Mouse (Mus musculus) skeletal muscle tissue, postnatal 0 days (tissue): Measurements from ENCODE around the gene Lrrc56. TPM values are rescaled to one million over a fixed set of nuclear protein-coding genes. Genes with fewer than 3 reads are reported as not detected.
A peak's percentile ranks its signal among the peaks of the same experiment; 100 is the strongest.

Experiments used
- microRNA counts: library from miRNA; unstranded; fragments of <30 nt; microRNA quantifications from one replicate; lab custom pipeline; 2015
- microRNA-seq, 2 experiments: library from miRNA; unstranded; fragments of <30 nt; microRNA quantifications; one replicate each; pipeline ENCODE4; 2016
- polyA plus RNA-seq: library from polyadenylated mRNA; unstranded; fragments of >200 nt; fragmentation: Nextera tagmentation; extraction: Ambion mirVana; gene quantifications from 2 replicates; pipeline ENCODE4 v1.2.1, GENCODE M21; 2015

Lrrc56 gene
- polyA plus RNA-seq, result 2.4 and 3.6 TPM in 2 replicates

GRCm38 (mm10) chr7:141193948-141194347 lies at the start of gene Lrrc56, which contains the start of gene Hras:
Gene Lrrc56 (plus strand): TSS chr7:141194157.
Gene Hras (minus strand): TSS chr7:141194005.

GRCm38 (mm10) chr7:141172116-141173006 lies 21.6 kb upstream of the Lrrc56 start, which contains the start of gene Rnh1:
Gene Rnh1 (minus strand): TSS chr7:141172857.

GRCm38 (mm10) chr7:141213605-141214235 lies 19.8 kb downstream of the Lrrc56 start, which contains the start of gene Lmntd2:
Gene Lmntd2 (minus strand): TSS chr7:141214080.

GRCm38 (mm10) chr7:141215101-141215879 lies 21.3 kb downstream of the Lrrc56 start, which contains the start of gene Rassf7:
Gene Rassf7 (plus strand): TSS chr7:141215860.

GRCm38 (mm10) chr7:141228279-141229067 lies 34.5 kb downstream of the Lrrc56 start, which contains the start of gene Phrf1:
Gene Phrf1 (plus strand): TSS chr7:141228784.

MicroRNA genes within 50 kb of the gene (microRNA counts, 519-probe panel; counts per million panel counts)
- 3,881 counts per million, percentile 79 among the panel's probes with 10 or more counts for microRNA mmu-miR-210 (lab: Ali Mortazavi, UCI)

Small RNAs within 50 kb of the gene (microRNA-seq; reads per million reads assigned to microRNA genes)
- 417 to 551 reads per million in 2 experiments for gene Mir210

Other genes with a start within 250 kb of the Lrrc56 start
- 1.2 and 2.4 TPM in 2 replicates for gene Ifitm5, start 243.9 kb upstream of the Lrrc56 start, polyA plus RNA-seq
- not detected in 2 replicates for gene Gm45717, start 238.2 kb upstream of the Lrrc56 start, polyA plus RNA-seq
- 680 and 694 TPM in 2 replicates for gene Ifitm2, start 238.2 kb upstream of the Lrrc56 start, polyA plus RNA-seq
- gene Ifitm1, start 226.9 kb upstream of the Lrrc56 start, polyA plus RNA-seq, result 12.1 and 16.9 TPM in 2 replicates
- 250 and 252 TPM in 2 replicates for gene Ifitm3, start 183.4 kb upstream of the Lrrc56 start, polyA plus RNA-seq
- 0.56 and 1.0 TPM in 2 replicates for gene Ifitm6, start 176.2 kb upstream of the Lrrc56 start, polyA plus RNA-seq
- not detected in 2 replicates for gene Gm17387, start 165.0 kb upstream of the Lrrc56 start, polyA plus RNA-seq
- 0.56 TPM in 1 of 2 replicates, not detected in the other for gene B4galnt4, start 133.1 kb upstream of the Lrrc56 start, polyA plus RNA-seq
- 0.46 and 4.1 TPM in 2 replicates for gene Pkp3, start 115.9 kb upstream of the Lrrc56 start, polyA plus RNA-seq
- gene Sigirr, start 93.6 kb upstream of the Lrrc56 start, polyA plus RNA-seq, result 2.8 and 3.8 TPM in 2 replicates
- 0.93 TPM in 1 of 2 replicates, not detected in the other for gene Ano9, start 76.4 kb upstream of the Lrrc56 start, polyA plus RNA-seq
- 29.8 and 34.4 TPM in 2 replicates for gene Ptdss2, start 71.8 kb upstream of the Lrrc56 start, polyA plus RNA-seq
- 80.7 and 92.6 TPM in 2 replicates for gene Rnh1, start 21.3 kb upstream of the Lrrc56 start, polyA plus RNA-seq
- 168 and 179 TPM in 2 replicates for gene Hras, start 152 bp upstream of the Lrrc56 start, polyA plus RNA-seq
- 0.18 TPM in 1 of 2 replicates, not detected in the other for gene Lmntd2, start 19.9 kb downstream of the Lrrc56 start, polyA plus RNA-seq
- 26.0 and 26.8 TPM in 2 replicates for gene Rassf7, start 21.7 kb downstream of the Lrrc56 start, polyA plus RNA-seq
- 18.7 and 20.2 TPM in 2 replicates for gene Phrf1, start 34.6 kb downstream of the Lrrc56 start, polyA plus RNA-seq
- gene Irf7, start 72.3 kb downstream of the Lrrc56 start, polyA plus RNA-seq, result 7.6 and 9.4 TPM in 2 replicates
- gene Cdhr5, start 82.6 kb downstream of the Lrrc56 start, polyA plus RNA-seq, result 1.9 and 2.4 TPM in 2 replicates
- 7.2 and 11.2 TPM in 2 replicates for gene Sct, start 85.0 kb downstream of the Lrrc56 start, polyA plus RNA-seq
- gene Drd4, start 97.8 kb downstream of the Lrrc56 start, polyA plus RNA-seq, result 0.23 and 0.56 TPM in 2 replicates
- gene Deaf1, start 133.5 kb downstream of the Lrrc56 start, polyA plus RNA-seq, result 30.0 and 33.3 TPM in 2 replicates
- gene Tmem80, start 133.6 kb downstream of the Lrrc56 start, polyA plus RNA-seq, result 21.3 and 21.5 TPM in 2 replicates
- gene Eps8l2, start 144.7 kb downstream of the Lrrc56 start, polyA plus RNA-seq, result 2.2 and 2.4 TPM in 2 replicates
- gene Taldo1, start 198.0 kb downstream of the Lrrc56 start, polyA plus RNA-seq, result 210 and 316 TPM in 2 replicates
- 25.7 and 27.1 TPM in 2 replicates for gene Gatd1, start 220.0 kb downstream of the Lrrc56 start, polyA plus RNA-seq
- 0.40 and 0.59 TPM in 2 replicates for gene Cend1, start 235.3 kb downstream of the Lrrc56 start, polyA plus RNA-seq
- 15.8 and 17.3 TPM in 2 replicates for gene Slc25a22, start 243.7 kb downstream of the Lrrc56 start, polyA plus RNA-seq
- gene Pidd1, start 249.9 kb downstream of the Lrrc56 start, polyA plus RNA-seq, result 1.2 and 1.8 TPM in 2 replicates